Mouse (Mus musculus) right cerebral cortex, postnatal 36 days (tissue): ENCODE data around the gene Pold2.

Source experiments
- DNase-seq, 2 experiments: peaks; one replicate each; pipeline ENCODE4 v3.0.0; 2022; ENCODE audit warnings: low spot score in 2 of 2, mixed read lengths in 1 of 2

The Pold2 gene

GRCm38 (mm10) chr11:5877921-5878526, at the start of gene Pold2:
TSS of gene Pold2 (minus strand) at chr11:5878292.
- DNase-seq = peak; percentile 97 to 98

- DNase-seq = no peak
Observed at GRCm38 (mm10) chr11:5926696-5927220, 48.7 kb upstream of the Pold2 start.

GRCm38 (mm10) chr11:5924699-5925098, 46.6 kb upstream of the Pold2 start:
- no peak for DNase-seq

- DNase-seq = no peak
Observed at GRCm38 (mm10) chr11:5920323-5920960, 42.4 kb upstream of the Pold2 start.

GRCm38 (mm10) chr11:5919606-5920005, 41.5 kb upstream of the Pold2 start:
- DNase-seq = no peak

- DNase-seq = no peak
Observed at GRCm38 (mm10) chr11:5918111-5918510, 40.0 kb upstream of the Pold2 start.

GRCm38 (mm10) chr11:5916178-5916548, 38.1 kb upstream of the Pold2 start:
- DNase-seq = no peak

- no peak for DNase-seq
Observed at GRCm38 (mm10) chr11:5915429-5916177, 37.5 kb upstream of the Pold2 start.

- DNase-seq = no peak
Observed at GRCm38 (mm10) chr11:5914940-5915339, 36.8 kb upstream of the Pold2 start.

- no peak for DNase-seq
Observed at GRCm38 (mm10) chr11:5913936-5914335, 35.8 kb upstream of the Pold2 start.

- DNase-seq = no peak
Observed at GRCm38 (mm10) chr11:5913256-5913655, 35.2 kb upstream of the Pold2 start.

- no peak for DNase-seq
Observed at GRCm38 (mm10) chr11:5912635-5913034, 34.5 kb upstream of the Pold2 start.

GRCm38 (mm10) chr11:5908642-5909041, 30.6 kb upstream of the Pold2 start:
- no peak for DNase-seq

- DNase-seq = no peak
Observed at GRCm38 (mm10) chr11:5907096-5907495, 29.0 kb upstream of the Pold2 start.

- DNase-seq = no peak
Observed at GRCm38 (mm10) chr11:5905778-5906518, 27.9 kb upstream of the Pold2 start.

GRCm38 (mm10) chr11:5904871-5905270, 26.8 kb upstream of the Pold2 start:
- no peak for DNase-seq

- DNase-seq = no peak
Observed at GRCm38 (mm10) chr11:5904357-5904756, 26.3 kb upstream of the Pold2 start.

GRCm38 (mm10) chr11:5903844-5904243, 25.8 kb upstream of the Pold2 start:
- DNase-seq = no peak

- DNase-seq = no peak
Observed at GRCm38 (mm10) chr11:5902390-5902789, 24.3 kb upstream of the Pold2 start.

- DNase-seq = peak; percentile 44 to 54
Observed at GRCm38 (mm10) chr11:5901950-5902349, 23.9 kb upstream of the Pold2 start.

GRCm38 (mm10) chr11:5901320-5901719, 23.2 kb upstream of the Pold2 start:
- DNase-seq = no peak

GRCm38 (mm10) chr11:5899286-5899685, 21.2 kb upstream of the Pold2 start:
- no peak for DNase-seq
